Mouse (Mus musculus) embryonic facial prominence, embryonic 14.5 days (tissue): ENCODE measurements around the gene Ifi35. TPM values are rescaled to one million over a fixed set of nuclear protein-coding genes. Genes with fewer than 3 reads are reported as not detected.
"Not testable (repeated sequence)": the region's sequence is repeated elsewhere in the genome, so short reads cannot be mapped to it uniquely, and the experiment has no call there.

Source experiments
- ATAC-seq: fragments of 200-750 bp; cut with Nextera tagmentation; 2 replicates; pipeline ENCODE4 v1.8.0; 2017; ENCODE audit warnings: low read depth, moderate number of reproducible peaks, moderate TSS enrichment
- DNase-seq: peaks from one replicate; pipeline ENCODE4 v3.0.0-alpha.2; 2015; ENCODE audit warnings: low spot score
- H3K27ac ChIP-seq: fragments of 300-500 bp; sonication (generic); replicated peaks from 2 replicates; pipeline ENCODE4 v1.5.1; 2014; ENCODE audit warnings: low read depth, mild to moderate bottlenecking, low read length, moderate library complexity
- H3K27me3 ChIP-seq: fragments of 300-500 bp; sonication (generic); replicated peaks from 2 replicates; pipeline ENCODE4 v1.6.1; 2014; ENCODE audit warnings: low read length; ENCODE audit not compliant: control insufficient read depth, insufficient read depth
- H3K36me3 ChIP-seq: fragments of 300-500 bp; sonication (generic); 2 replicates; pipeline ENCODE4 v1.6.1; 2014; ENCODE audit warnings: low read length, mixed read lengths; ENCODE audit not compliant: control insufficient read depth, insufficient read depth
- H3K4me1 ChIP-seq: fragments of 300-500 bp; sonication (generic); 2 replicates; pipeline ENCODE4 v1.6.1; 2014; ENCODE audit warnings: antibody characterized with exemption, low read length; ENCODE audit not compliant: control insufficient read depth, insufficient read depth
- H3K4me2 ChIP-seq: fragments of 300-500 bp; sonication (generic); 2 replicates; pipeline ENCODE4 v1.6.1; 2014; ENCODE audit warnings: low read depth, mild to moderate bottlenecking, low read length, moderate library complexity, mixed read lengths
- H3K4me3 ChIP-seq: fragments of 300-500 bp; sonication (generic); 2 replicates; pipeline ENCODE4 v1.5.1; 2014; ENCODE audit warnings: low read depth, mild to moderate bottlenecking, low read length
- H3K9ac ChIP-seq: fragments of 300-500 bp; sonication (generic); 2 replicates; pipeline ENCODE4 v1.6.1; 2014; ENCODE audit warnings: low read depth, mild to moderate bottlenecking, low read length, moderate library complexity, mixed read lengths
- H3K9me3 ChIP-seq: fragments of 300-500 bp; sonication (generic); 2 replicates; pipeline ENCODE4 v1.6.1; 2016; ENCODE audit warnings: low read length; ENCODE audit not compliant: control insufficient read depth
- WGBS: fragments of 180-500 bp; shearing (Covaris S2); extraction: QIAGEN DNeasy Blood & Tissue Kit; methylation state at CpG from one replicate; pipeline ENCODE4 v1.1.7; 2014; 5-methylcytosine and 5-hydroxymethylcytosine counted together
- polyA plus RNA-seq: library from polyadenylated mRNA; unstranded; fragments of >200 nt; fragmentation: Nextera tagmentation; extraction: Ambion mirVana; gene quantifications from 2 replicates; pipeline ENCODE4 v1.2.1, GENCODE M21; 2014

Gene Ifi35
- polyA plus RNA-seq, 1 experiment from 2014 or later = 14.3 TPM

DNA sequence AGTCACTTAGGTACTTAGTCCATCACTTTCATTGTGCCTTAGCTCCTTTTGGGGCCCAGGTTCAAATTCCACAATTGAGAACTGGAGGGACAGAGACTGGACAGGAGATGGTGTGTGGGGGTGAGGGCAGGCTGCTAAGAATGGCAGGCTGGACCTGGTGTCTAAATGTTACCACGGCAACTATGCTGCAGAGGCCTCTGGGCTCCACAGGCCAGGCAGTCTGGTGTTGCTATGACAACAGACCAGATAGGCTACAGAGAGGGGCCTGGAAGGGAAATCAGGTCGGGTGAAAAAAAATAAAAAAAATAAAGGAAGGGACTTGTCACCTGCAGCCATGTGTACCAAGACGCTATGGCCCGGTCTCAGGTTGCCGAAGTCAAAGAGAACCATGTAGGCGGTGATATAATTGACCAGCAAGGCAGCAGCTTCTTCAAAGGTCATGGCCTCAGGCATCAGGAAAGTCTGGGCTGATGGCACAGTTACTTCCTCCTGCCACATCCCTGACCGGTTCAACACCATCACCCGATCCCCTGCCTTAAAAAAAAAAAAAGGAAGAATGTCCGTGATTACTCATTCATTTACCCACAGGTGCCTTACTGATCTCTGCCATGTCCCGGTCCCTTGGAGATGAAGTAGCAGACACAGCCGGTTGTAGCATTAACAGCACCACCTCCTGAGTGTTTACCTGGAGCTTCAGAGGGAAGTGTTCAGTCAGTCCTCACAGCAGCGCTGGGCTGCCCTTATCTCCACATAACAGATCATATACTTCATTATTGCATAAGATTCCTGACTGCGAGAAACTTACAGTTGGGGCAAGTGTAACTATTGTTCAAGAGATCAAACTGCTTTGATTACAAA is 14.6 kb downstream of the Ifi35 start:
- H3K36me3 ChIP-seq = peaks cover 47% of the 10 kb centered on the region
- 29% methylated on average over 13 of the region's 13 CpGs for WGBS
- H3K4me2 ChIP-seq = no peak overlapping the region
- no peak overlapping the region for H3K4me3 ChIP-seq
- H3K4me1 ChIP-seq = peaks cover 14% of the 10 kb centered on the region
- peak; percentile 55 for DNase-seq
- no peak overlapping the region for H3K27ac ChIP-seq
- H3K9ac ChIP-seq = no peak overlapping the region
- H3K27me3 ChIP-seq = no peaks in the 10 kb centered on the region
- H3K9me3 ChIP-seq = no peaks in the 10 kb centered on the region
- ATAC-seq = no peak; the same call in 1 of the 2 replicates

DNA sequence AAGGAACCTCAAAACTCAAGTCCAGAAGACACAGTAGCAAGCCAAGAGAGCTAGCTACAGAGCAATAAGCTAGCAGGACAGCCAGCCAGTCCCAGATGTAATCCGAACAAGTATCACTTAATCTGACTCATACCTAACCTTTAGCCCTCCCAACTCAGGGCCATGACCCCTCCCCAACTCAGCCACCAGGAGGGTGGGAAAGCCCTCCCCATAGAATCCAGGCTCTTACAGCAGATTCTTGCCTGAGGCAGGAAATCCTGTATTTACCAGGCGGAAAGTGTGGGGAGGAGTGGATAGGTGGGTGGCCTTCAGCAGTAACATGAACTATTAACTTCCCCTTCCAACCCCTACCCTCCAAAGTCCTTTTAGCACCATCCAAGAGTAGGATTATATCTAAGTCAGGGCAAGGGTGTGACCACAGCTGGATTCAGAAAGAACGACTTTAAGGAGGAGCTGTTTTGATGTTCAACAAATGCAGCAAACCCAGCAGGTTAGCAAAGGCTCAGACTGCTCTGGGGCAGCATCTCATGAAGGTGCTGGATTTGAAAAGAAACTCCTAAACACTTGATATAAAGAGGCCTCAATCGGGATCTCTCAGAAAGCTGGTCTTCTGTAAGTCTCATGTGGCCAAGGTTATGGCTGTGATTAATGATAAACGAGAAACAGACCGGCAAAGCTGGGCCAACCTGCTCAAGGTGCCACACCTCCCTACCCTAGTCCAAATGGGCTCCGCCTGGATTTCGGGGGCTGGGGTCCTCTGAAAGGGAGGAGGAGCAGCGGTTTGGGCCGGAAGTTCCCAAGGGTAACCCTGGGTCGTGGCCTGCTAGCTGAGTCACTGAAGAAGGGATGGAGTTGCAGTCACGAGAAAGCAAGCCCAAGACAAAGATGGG is 16.2 kb downstream of the Ifi35 start, which contains the start of gene Rnd2:
Rnd2 (plus strand) TSS at position 789 of the 890 bp plus-strand sequence.
- ATAC-seq (no peak), DNase-seq (peak; percentile 32)
- peaks cover 31% of the 10 kb centered on the region for H3K36me3 ChIP-seq
- 5% methylated on average over 12 of the region's 12 CpGs for WGBS
- H3K9ac ChIP-seq = peak within 1 kb of the TSS; percentile 73
- no peaks in the 10 kb centered on the region for H3K27me3 ChIP-seq
- H3K9me3 ChIP-seq = no peaks in the 10 kb centered on the region
- peaks cover 20% of the 10 kb centered on the region for H3K4me1 ChIP-seq
- peak within 1 kb of the TSS; percentile 79 for H3K27ac ChIP-seq
- H3K4me3 ChIP-seq = peak within 1 kb of the TSS; percentile 85
- peak within 1 kb of the TSS; percentile 96 for H3K4me2 ChIP-seq

DNA sequence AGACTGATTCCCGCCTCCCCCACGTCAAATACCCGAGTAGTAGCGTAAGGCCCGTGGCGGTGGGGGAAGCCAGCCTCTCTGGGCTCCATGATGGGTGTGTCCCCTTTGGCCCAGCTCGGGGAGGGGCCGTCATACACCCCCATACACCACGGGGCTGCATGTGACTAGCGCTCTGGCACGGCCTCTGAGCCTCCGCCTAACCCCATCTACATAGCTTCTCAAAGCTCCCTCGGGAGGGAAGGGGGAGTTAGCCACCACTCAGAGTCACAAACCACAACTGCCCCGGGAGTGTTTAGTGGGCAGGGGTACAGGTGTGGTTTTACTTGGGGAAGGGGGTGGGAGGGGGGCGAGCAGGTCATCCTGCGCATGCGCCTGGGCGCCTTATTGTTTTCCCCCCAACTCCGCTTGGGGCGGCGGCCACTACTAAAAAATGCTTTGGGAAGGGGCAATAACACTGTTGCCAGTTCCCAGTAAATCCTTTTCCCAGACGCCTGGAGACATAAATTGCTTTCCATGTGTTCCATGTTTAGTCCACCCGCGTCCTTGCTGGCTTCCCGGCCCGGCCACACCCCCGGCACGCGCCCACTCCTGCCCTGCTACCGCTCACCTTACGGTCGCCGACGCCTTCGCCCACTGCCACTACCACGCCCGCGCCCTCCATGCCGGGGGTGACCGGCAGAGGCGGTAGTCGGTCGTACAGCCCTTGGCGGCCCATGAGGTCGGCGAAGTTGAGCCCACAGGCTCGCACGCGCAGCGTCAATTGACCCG is 17.1 kb downstream of the Ifi35 start:
- DNase-seq = peak; percentile 84
- under 1% methylated on average over 37 of the region's 51 CpGs for WGBS
- H3K36me3 ChIP-seq = peaks cover 22% of the 10 kb centered on the region
- H3K4me3 ChIP-seq = peak overlapping the region; percentile 85
- H3K9me3 ChIP-seq = no peaks in the 10 kb centered on the region
- ATAC-seq = peak; percentile 42
- H3K27me3 ChIP-seq = no peaks in the 10 kb centered on the region
- peak overlapping the region; percentile 96 for H3K4me2 ChIP-seq
- peak overlapping the region; percentile 79 for H3K27ac ChIP-seq
- peaks cover 20% of the 10 kb centered on the region for H3K4me1 ChIP-seq
- peak overlapping the region; percentile 73 for H3K9ac ChIP-seq

DNA sequence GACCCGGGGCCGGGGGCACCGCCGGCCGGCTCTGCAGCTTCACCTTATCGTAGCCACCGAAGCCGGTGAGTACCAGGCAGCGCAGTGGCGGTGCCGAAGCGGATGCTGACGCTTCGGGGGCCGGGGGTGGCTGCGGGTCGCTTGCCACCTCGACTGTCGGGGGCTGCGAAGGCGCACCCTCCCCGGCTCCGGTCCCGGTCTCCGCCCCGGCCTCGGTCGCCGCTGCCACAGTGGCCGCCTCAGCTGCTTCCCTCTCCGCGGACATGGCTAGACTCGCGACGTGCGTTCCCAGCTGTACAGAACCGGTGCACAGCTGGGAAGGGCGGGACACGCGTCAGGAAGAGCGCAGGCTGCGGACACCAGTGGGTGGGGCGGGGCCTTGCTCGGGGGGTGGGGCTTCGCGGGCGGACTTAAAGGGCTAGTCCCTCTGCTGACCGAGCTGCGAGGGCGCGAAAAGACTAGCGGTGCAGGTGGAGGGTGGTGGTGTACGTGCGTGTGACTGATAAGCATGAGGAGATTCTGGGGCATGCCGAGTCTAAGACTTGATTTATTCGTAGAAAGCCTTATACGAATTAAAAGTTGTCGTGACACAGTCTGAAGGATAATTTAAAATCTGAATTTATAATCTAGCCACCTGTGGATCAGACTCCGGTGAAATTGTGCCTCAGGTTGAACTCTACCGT is 17.8 kb downstream of the Ifi35 start, which contains the start of gene Vat1:
Vat1 (minus strand) TSS at position 362 of the 683 bp plus-strand sequence.
- peak within 1 kb of the TSS; percentile 79 for H3K27ac ChIP-seq
- peaks cover 18% of the 10 kb centered on the region for H3K36me3 ChIP-seq
- WGBS = 1% methylated on average over 27 of the region's 60 CpGs
- peak; percentile 53 for ATAC-seq
- H3K9ac ChIP-seq = peak within 1 kb of the TSS; percentile 73
- peak within 1 kb of the TSS; percentile 85 for H3K4me3 ChIP-seq
- no peaks in the 10 kb centered on the region for H3K27me3 ChIP-seq
- no peaks in the 10 kb centered on the region for H3K9me3 ChIP-seq
- peak within 1 kb of the TSS; percentile 96 for H3K4me2 ChIP-seq
- DNase-seq = peak; percentile 87
- H3K4me1 ChIP-seq = peaks cover 20% of the 10 kb centered on the region

DNA sequence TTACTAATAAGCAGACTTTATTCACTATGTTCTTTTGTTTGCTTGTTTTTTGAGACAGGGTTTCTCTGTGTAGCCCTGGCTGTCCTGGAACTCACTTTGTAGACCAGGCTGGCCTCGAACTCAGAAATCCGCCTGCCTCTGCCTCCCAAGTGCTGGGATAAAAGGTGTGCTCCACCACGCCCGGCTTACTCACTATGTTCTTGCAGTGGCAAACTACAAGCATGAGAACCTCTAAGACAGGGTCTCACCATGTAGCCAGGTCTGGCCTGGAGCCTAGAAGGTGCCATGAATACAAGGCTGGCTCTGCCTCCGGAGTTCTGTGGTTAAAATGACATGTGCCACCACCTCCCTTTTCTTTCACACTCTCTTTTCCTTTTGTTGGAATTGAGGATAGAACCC is 18.3 kb downstream of the Ifi35 start:
- not testable (repeated sequence) for H3K27ac ChIP-seq, DNase-seq, H3K9me3 ChIP-seq, ATAC-seq, H3K27me3 ChIP-seq, H3K9ac ChIP-seq
- Histone ChIP-seq H3K4me3 (peak overlapping the region; percentile 85), H3K4me2 (peak overlapping the region; percentile 96), H3K36me3 (peaks cover 12% of the 10 kb centered on the region), H3K4me1 (peaks cover 20% of the 10 kb centered on the region)
- WGBS = 56% methylated on average over 5 of the region's 5 CpGs

DNA sequence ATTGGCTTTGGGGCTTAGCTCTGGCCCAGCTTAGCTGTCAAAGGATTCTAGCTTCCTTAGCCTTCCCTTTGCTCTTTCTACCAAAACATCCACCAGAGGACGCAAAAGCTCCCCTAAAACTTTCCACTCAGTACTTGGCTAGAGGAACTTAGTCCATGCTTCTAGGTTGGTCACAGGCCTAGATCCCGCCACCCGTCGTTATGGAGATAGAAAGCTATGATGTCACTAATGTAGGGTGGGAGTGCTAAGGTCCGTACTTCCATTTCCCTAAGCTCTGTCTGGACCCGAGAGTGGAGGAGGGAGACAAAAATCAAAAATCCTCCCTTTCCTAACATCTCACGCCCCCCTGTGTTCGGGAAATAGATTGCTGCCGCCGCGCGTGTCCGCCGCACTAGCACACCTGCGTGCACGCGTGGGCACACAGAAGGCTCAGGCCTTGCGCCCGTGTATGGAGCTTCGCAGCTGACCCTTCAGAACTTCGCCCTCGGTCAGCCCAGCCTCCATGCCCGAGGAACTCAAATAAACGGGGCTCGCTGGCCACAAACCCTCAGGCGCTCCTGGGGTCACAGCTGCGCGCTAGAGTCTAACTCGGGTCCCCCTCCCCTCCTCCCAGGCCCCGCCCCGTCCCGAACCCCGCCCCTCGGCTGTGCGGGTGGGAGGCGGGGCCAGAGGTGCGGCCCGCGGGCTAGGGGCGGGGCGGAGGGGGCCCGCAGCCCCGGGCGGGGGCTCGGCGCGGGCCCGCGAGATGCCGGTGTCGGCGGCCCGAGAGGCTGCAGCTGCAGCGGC is 19.5 kb downstream of the Ifi35 start:
- H3K9ac ChIP-seq = peak overlapping the region; percentile 75
- ATAC-seq (peak; percentile 78), DNase-seq (peak; percentile 85)
- H3K27me3 ChIP-seq = no peaks in the 10 kb centered on the region
- peaks cover 20% of the 10 kb centered on the region for H3K4me1 ChIP-seq
- peak overlapping the region; percentile 73 for H3K4me3 ChIP-seq
- H3K4me2 ChIP-seq = peak overlapping the region; percentile 94
- peaks cover 3% of the 10 kb centered on the region; the same call in 1 of the 2 replicates for H3K36me3 ChIP-seq
- no peaks in the 10 kb centered on the region for H3K9me3 ChIP-seq
- under 1% methylated on average over 32 of the region's 54 CpGs for WGBS
- H3K27ac ChIP-seq = no peak overlapping the region; the same call in 1 of the 2 replicates

DNA sequence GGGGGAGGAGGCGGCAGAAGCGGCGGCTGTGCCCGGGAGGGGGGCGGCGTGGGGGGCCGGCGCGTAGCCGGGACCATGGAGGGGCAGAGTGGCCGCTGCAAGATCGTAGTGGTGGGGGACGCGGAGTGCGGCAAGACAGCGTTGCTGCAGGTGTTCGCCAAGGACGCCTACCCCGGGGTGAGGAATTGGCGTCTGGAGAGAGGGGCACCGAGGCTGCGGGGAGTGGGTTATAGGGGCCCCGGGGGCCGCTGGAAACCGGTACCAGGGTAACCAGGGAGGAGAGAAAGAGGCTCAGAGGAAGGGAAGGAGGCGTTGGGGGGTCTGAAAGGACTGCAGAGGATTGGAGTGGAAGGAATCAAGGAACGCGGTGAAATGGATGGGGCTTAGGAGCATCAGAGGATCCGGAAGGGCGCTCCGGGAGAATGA is 20.1 kb downstream of the Ifi35 start:
- Histone ChIP-seq H3K27ac (no peak overlapping the region), H3K4me1 (peaks cover 18% of the 10 kb centered on the region), H3K4me3 (peak overlapping the region; percentile 73), H3K4me2 (peak overlapping the region; percentile 94), H3K27me3 (no peaks in the 10 kb centered on the region), H3K36me3 (no peaks in the 10 kb centered on the region), H3K9me3 (no peaks in the 10 kb centered on the region), H3K9ac (peak overlapping the region; percentile 75)
- DNase-seq (no peak), ATAC-seq (peak; percentile 8; the same call in 1 of the 2 replicates)
- WGBS = 2% methylated on average over 26 of the region's 31 CpGs
